Mouse (Mus musculus): ENCODE results near the gene Iqcf3. TPM values are rescaled to one million over a fixed set of nuclear protein-coding genes. Genes with fewer than 3 reads are reported as not detected.
"Not testable (repeated sequence)": the region's sequence is repeated elsewhere in the genome, so short reads cannot be mapped to it uniquely, and the experiment has no call there.

Gene Iqcf3
- polyA plus RNA-seq (2014; fragmentation: Nextera tagmentation; extraction: Ambion mirVana) = not detected in 2 replicates

DNA sequence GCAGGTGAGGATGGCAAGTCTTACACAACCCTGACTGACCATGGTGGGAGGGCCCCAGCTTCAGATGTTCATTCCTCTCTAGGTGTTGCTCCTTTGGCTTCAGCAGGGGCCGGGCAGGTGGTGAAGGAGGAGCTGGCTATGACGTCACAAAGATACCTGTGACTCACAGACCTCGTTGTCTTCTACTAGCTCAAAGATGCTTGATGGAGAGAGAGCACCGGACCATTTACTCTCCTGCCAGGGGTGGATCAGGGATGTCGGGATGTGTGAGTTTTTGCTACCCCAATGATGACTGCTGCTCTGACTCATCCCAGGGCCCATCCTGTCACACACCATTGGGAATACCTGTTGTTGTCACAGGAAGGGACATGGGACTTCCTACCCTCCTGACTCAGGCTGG, at the start of gene Iqcf3:
Iqcf3 (minus strand) TSS at position 101 of the 400 bp plus-strand sequence.
- no peak within 1 kb of the TSS for H3K4me3 ChIP-seq (ENCODE audit: control insufficient read depth in 1 of 2, insufficient read depth in 1 of 2, low read depth in 1 of 2, low read length in 2 of 2)
- no peak within 1 kb of the TSS for H3K27ac ChIP-seq (replicated peaks in 1 of 2; ENCODE audit: control insufficient read depth in 1 of 2, insufficient read depth in 1 of 2, low read depth in 2 of 2, low read length in 2 of 2)
- no peaks in the 10 kb centered on the region for H3K36me3 ChIP-seq (ENCODE audit: control insufficient read depth, insufficient read depth, low read length)
- H3K4me1 ChIP-seq (ENCODE audit: control insufficient read depth in 2 of 2, insufficient read depth in 2 of 2, low read length in 2 of 2) = peaks cover 0 to 3% of the 10 kb centered on the region in 2 experiments; a peak in 1 of 4 replicates
- no peak within 1 kb of the TSS for H3K9ac ChIP-seq (ENCODE audit: low read length)
- no peak for ATAC-seq (ENCODE audit: insufficient number of reproducible peaks, insufficient read depth, low FRiP score, low read depth)
- no peaks in the 10 kb centered on the region for H3K9me3 ChIP-seq (ENCODE audit: control insufficient read depth, low read length)
- 86% methylated on average over 5 of the region's 5 CpGs for WGBS
- no peaks in the 10 kb centered on the region for H3K27me3 ChIP-seq (ENCODE audit: control insufficient read depth, insufficient read depth, low read length)
- no peak within 1 kb of the TSS for H3K4me2 ChIP-seq (ENCODE audit: low read length)

DNA sequence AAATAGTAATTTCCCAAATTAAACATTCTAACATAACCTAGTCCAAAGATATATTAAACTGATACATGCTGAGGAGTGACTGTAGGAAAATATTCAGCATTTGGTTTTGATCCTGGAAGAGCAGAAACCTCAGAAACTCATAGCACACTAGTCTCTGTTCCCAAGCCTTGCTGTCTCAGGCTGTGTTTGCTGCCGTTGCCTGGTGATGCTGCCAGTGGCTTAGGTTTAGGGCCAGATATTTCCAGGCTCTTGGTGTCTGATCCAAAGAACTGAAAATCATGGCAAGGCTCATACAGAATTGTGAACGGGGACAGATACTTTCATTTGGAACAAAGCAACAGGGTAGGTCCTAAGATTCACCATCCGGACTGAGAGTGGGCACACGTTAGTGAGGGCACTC, 49.3 kb upstream of the Iqcf3 start:
- Histone ChIP-seq H3K36me3 (ENCODE audit: control insufficient read depth, insufficient read depth, low read length) (no peaks in the 10 kb centered on the region), H3K9ac (ENCODE audit: low read length) (no peak overlapping the region), H3K27ac (replicated peaks in 1 of 2; ENCODE audit: control insufficient read depth in 1 of 2, insufficient read depth in 1 of 2, low read depth in 2 of 2, low read length in 2 of 2) (no peak overlapping the region), H3K9me3 (ENCODE audit: control insufficient read depth, low read length) (peaks cover 5% of the 10 kb centered on the region; the same call in 1 of the 2 replicates), H3K4me3 (ENCODE audit: control insufficient read depth in 1 of 2, insufficient read depth in 1 of 2, low read depth in 1 of 2, low read length in 2 of 2) (no peak overlapping the region), H3K4me2 (ENCODE audit: low read length) (no peak overlapping the region), H3K4me1 (ENCODE audit: control insufficient read depth in 2 of 2, insufficient read depth in 2 of 2, low read length in 2 of 2) (no peaks in the 10 kb centered on the region), H3K27me3 (ENCODE audit: control insufficient read depth, insufficient read depth, low read length) (no peaks in the 10 kb centered on the region)
- no peak for ATAC-seq (ENCODE audit: insufficient number of reproducible peaks, insufficient read depth, low FRiP score, low read depth)
- 80% methylated on average over 4 of the region's 4 CpGs for WGBS

DNA sequence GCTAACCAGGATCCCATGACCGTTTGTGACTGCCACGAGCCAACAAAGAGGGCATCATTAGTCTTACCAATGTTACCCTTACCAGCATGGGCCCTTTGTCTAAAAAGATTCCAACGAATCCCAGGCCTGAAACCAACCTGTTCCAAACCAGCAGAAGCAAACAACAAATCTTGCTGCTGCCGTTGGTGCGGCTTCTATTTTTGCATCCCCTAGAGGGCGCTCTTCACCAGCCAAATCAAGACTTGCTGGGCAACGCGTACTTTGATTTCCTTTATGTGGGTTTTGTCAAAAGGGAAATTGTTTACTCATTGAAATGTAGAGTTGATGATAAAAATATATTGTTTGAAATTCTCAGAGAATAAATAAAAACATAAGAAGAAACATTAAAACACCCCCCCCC, 39.1 kb upstream of the Iqcf3 start:
- H3K4me2 ChIP-seq (ENCODE audit: low read length) = no peak overlapping the region
- no peaks in the 10 kb centered on the region for H3K36me3 ChIP-seq (ENCODE audit: control insufficient read depth, insufficient read depth, low read length)
- H3K9ac ChIP-seq (ENCODE audit: low read length) = no peak overlapping the region
- H3K27ac ChIP-seq (replicated peaks in 1 of 2; ENCODE audit: control insufficient read depth in 1 of 2, insufficient read depth in 1 of 2, low read depth in 2 of 2, low read length in 2 of 2) = no peak overlapping the region
- H3K4me3 ChIP-seq (ENCODE audit: control insufficient read depth in 1 of 2, insufficient read depth in 1 of 2, low read depth in 1 of 2, low read length in 2 of 2) = no peak overlapping the region
- WGBS = 26% methylated on average over 8 of the region's 8 CpGs
- H3K9me3 ChIP-seq (ENCODE audit: control insufficient read depth, low read length) = no peaks in the 10 kb centered on the region
- ATAC-seq (ENCODE audit: insufficient number of reproducible peaks, insufficient read depth, low FRiP score, low read depth) = no peak
- H3K27me3 ChIP-seq (ENCODE audit: control insufficient read depth, insufficient read depth, low read length) = no peaks in the 10 kb centered on the region
- peaks cover 4 to 6% of the 10 kb centered on the region in 2 experiments for H3K4me1 ChIP-seq (ENCODE audit: control insufficient read depth in 2 of 2, insufficient read depth in 2 of 2, low read length in 2 of 2)

DNA sequence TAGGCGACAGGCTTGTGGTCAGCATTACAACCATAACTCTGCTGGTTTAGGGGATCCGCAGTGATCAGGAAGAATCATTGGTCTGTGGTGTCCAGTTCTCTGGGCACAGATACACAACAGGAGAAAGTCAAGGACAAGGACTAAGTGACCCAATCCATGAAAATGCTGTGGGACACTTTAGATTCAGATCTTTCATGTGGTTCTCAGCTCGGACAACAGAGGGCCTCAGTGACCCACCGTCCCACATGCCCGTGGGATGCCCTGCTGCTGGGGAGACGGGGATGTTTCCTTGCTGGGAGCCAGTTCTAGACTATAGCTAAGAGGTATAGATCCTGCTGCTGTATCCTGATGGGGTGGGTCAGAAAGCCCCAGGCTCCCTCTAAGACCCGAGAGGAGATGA, 37.0 kb upstream of the Iqcf3 start:
- no peak overlapping the region for H3K4me3 ChIP-seq (ENCODE audit: control insufficient read depth in 1 of 2, insufficient read depth in 1 of 2, low read depth in 1 of 2, low read length in 2 of 2)
- WGBS = 40% methylated on average over 7 of the region's 7 CpGs

DNA sequence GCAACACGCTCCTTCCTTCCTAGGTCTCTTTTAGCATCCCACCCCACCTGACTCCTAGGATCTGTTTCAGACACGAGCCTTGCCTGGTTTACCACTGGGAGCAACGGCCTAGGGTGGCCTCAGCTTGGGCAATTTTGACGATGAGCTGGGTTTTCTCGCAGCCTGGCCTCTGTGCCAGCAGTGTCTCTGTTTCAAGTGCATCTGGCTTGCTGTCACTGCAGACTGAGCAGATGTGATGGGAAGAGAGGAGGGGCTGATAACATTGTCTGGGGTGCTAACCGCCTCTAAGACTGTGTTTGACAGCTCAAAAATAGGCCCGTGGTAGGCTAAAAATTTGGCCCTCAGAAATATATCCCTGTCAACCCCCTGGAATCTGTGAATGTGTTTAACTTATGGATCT, 34.4 kb upstream of the Iqcf3 start:
- no peak overlapping the region for H3K4me2 ChIP-seq (ENCODE audit: low read length)
- no peak for ATAC-seq (ENCODE audit: insufficient number of reproducible peaks, insufficient read depth, low FRiP score, low read depth)
- no peaks in the 10 kb centered on the region for H3K27me3 ChIP-seq (ENCODE audit: control insufficient read depth, insufficient read depth, low read length)
- no peak overlapping the region for H3K9ac ChIP-seq (ENCODE audit: low read length)
- H3K4me3 ChIP-seq (ENCODE audit: control insufficient read depth in 1 of 2, insufficient read depth in 1 of 2, low read depth in 1 of 2, low read length in 2 of 2) = no peak overlapping the region
- peaks cover 4 to 6% of the 10 kb centered on the region in 2 experiments for H3K4me1 ChIP-seq (ENCODE audit: control insufficient read depth in 2 of 2, insufficient read depth in 2 of 2, low read length in 2 of 2)
- 37% methylated on average over 7 of the region's 7 CpGs for WGBS
- H3K36me3 ChIP-seq (ENCODE audit: control insufficient read depth, insufficient read depth, low read length) = no peaks in the 10 kb centered on the region
- no peaks in the 10 kb centered on the region for H3K9me3 ChIP-seq (ENCODE audit: control insufficient read depth, low read length)
- H3K27ac ChIP-seq (replicated peaks in 1 of 2; ENCODE audit: control insufficient read depth in 1 of 2, insufficient read depth in 1 of 2, low read depth in 2 of 2, low read length in 2 of 2) = no peak overlapping the region

More for the DNA sequence above, 37.0 kb upstream of the Iqcf3 start:
- H3K27ac ChIP-seq (replicated peaks in 1 of 2; ENCODE audit: control insufficient read depth in 1 of 2, insufficient read depth in 1 of 2, low read depth in 2 of 2, low read length in 2 of 2) = no peak overlapping the region
- no peaks in the 10 kb centered on the region for H3K36me3 ChIP-seq (ENCODE audit: control insufficient read depth, insufficient read depth, low read length)
- H3K27me3 ChIP-seq (ENCODE audit: control insufficient read depth, insufficient read depth, low read length) = no peaks in the 10 kb centered on the region
- H3K9ac ChIP-seq (ENCODE audit: low read length) = no peak overlapping the region
- ATAC-seq (ENCODE audit: insufficient number of reproducible peaks, insufficient read depth, low FRiP score, low read depth) = no peak
- no peak overlapping the region for H3K4me2 ChIP-seq (ENCODE audit: low read length)
- H3K4me1 ChIP-seq (ENCODE audit: control insufficient read depth in 2 of 2, insufficient read depth in 2 of 2, low read length in 2 of 2) = peaks cover 4 to 6% of the 10 kb centered on the region in 2 experiments
- H3K9me3 ChIP-seq (ENCODE audit: control insufficient read depth, low read length) = no peaks in the 10 kb centered on the region

DNA sequence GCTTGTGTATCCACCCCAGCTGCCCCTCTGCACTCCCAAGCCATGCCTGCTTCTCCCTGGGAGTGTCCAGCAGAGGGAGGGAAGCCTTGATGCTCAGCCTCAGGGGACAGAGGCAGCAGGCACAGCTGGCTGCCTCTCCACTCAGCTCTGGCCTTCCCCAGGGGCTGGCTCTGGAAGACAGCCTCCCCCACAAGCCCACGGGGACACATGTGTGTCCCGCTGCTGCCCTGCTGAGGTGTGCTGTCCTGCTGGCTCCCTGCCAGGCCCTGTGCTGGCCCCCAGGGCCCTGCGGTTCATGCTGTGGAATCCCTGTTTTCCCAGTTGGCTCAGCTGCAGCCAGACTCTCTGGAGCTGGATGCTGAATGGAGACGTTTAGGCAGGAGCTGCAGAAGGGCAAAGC, 34.0 kb upstream of the Iqcf3 start:
- WGBS = 6% methylated on average over 4 of the region's 4 CpGs
- H3K27me3 ChIP-seq (ENCODE audit: control insufficient read depth, insufficient read depth, low read length); H3K9me3 ChIP-seq (ENCODE audit: control insufficient read depth, low read length); H3K9ac ChIP-seq (ENCODE audit: low read length); H3K27ac ChIP-seq (replicated peaks in 1 of 2; ENCODE audit: control insufficient read depth in 1 of 2, insufficient read depth in 1 of 2, low read depth in 2 of 2, low read length in 2 of 2); H3K36me3 ChIP-seq (ENCODE audit: control insufficient read depth, insufficient read depth, low read length); H3K4me1 ChIP-seq (ENCODE audit: control insufficient read depth in 2 of 2, insufficient read depth in 2 of 2, low read length in 2 of 2); H3K4me3 ChIP-seq (ENCODE audit: control insufficient read depth in 1 of 2, insufficient read depth in 1 of 2, low read depth in 1 of 2, low read length in 2 of 2); H3K4me2 ChIP-seq (ENCODE audit: low read length); ATAC-seq (ENCODE audit: insufficient number of reproducible peaks, insufficient read depth, low FRiP score, low read depth): not testable (repeated sequence)

DNA sequence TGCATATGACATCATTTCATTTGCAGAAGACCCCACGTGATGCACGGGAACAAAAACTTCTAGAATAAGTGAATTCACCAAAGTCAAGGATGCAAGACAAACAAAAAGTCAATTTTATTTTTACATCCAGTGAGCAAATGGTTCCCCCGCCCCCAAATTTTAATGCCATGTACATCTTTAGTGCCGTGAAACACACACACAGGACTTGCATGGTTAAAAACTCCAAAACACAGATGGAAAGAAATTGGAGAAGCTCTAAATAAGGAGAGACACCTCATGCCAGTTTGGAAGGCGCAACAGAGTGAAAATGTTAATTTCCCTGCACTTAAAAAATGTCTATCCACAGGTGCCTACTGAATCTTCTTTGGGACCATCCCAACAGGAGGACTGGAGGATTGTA, 30.7 kb upstream of the Iqcf3 start:
- Histone ChIP-seq H3K9ac (ENCODE audit: low read length) (no peak overlapping the region), H3K27ac (replicated peaks in 1 of 2; ENCODE audit: control insufficient read depth in 1 of 2, insufficient read depth in 1 of 2, low read depth in 2 of 2, low read length in 2 of 2) (no peak overlapping the region), H3K4me2 (ENCODE audit: low read length) (no peak overlapping the region), H3K4me1 (ENCODE audit: control insufficient read depth in 2 of 2, insufficient read depth in 2 of 2, low read length in 2 of 2) (peaks cover 4 to 6% of the 10 kb centered on the region in 2 experiments), H3K27me3 (ENCODE audit: control insufficient read depth, insufficient read depth, low read length) (no peaks in the 10 kb centered on the region), H3K4me3 (ENCODE audit: control insufficient read depth in 1 of 2, insufficient read depth in 1 of 2, low read depth in 1 of 2, low read length in 2 of 2) (no peak overlapping the region), H3K36me3 (ENCODE audit: control insufficient read depth, insufficient read depth, low read length) (no peaks in the 10 kb centered on the region), H3K9me3 (ENCODE audit: control insufficient read depth, low read length) (no peaks in the 10 kb centered on the region)
- ATAC-seq (ENCODE audit: insufficient number of reproducible peaks, insufficient read depth, low FRiP score, low read depth) = no peak
- WGBS = 84% methylated on average over 5 of the region's 5 CpGs

DNA sequence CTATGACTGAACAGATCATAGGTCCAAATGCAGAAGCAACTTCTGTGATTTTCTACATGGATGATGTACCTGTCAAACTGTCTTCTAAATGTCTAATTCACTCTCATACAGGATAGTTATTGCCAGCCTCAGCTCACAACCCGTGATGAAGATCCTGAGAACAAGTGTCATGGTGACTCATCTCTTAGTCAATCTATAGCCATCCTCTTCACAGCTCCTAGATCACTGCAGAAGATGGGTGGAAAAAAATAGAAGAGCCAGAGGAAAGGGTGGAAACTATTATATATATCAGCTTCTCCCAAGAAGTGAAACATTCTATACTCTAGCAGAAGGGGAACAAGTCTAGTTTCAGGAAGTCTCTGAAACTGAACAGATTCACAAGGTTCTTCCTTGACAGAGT, 21.1 kb upstream of the Iqcf3 start:
- no peaks in the 10 kb centered on the region for H3K36me3 ChIP-seq (ENCODE audit: control insufficient read depth, insufficient read depth, low read length)
- no peak overlapping the region for H3K4me2 ChIP-seq (ENCODE audit: low read length)
- H3K4me3 ChIP-seq (ENCODE audit: control insufficient read depth in 1 of 2, insufficient read depth in 1 of 2, low read depth in 1 of 2, low read length in 2 of 2) = no peak overlapping the region
- 73% methylated on average over 1 of the region's 1 CpGs for WGBS
- no peaks in the 10 kb centered on the region for H3K27me3 ChIP-seq (ENCODE audit: control insufficient read depth, insufficient read depth, low read length)
- H3K9me3 ChIP-seq (ENCODE audit: control insufficient read depth, low read length) = 0 out of 2 replicates have a peak, but pooled peaks cover 2% of the 10 kb centered on the region
- no peaks in the 10 kb centered on the region for H3K4me1 ChIP-seq (ENCODE audit: control insufficient read depth in 2 of 2, insufficient read depth in 2 of 2, low read length in 2 of 2)
- no peak overlapping the region for H3K9ac ChIP-seq (ENCODE audit: low read length)
- H3K27ac ChIP-seq (replicated peaks in 1 of 2; ENCODE audit: control insufficient read depth in 1 of 2, insufficient read depth in 1 of 2, low read depth in 2 of 2, low read length in 2 of 2) = no peak overlapping the region
- no peak for ATAC-seq (ENCODE audit: insufficient number of reproducible peaks, insufficient read depth, low FRiP score, low read depth)

Data from heart, embryonic 14.5 days (tissue).